Mouse (Mus musculus) gastrocnemius, postnatal 36 days (tissue): ENCODE measurements around the gene Gm37596. TPM values are rescaled to one million over a fixed set of nuclear protein-coding genes. Genes with fewer than 3 reads are reported as not detected.
"Not testable (repeated sequence)": the region's sequence is repeated elsewhere in the genome, so short reads cannot be mapped to it uniquely, and the experiment has no call there.

ENCODE experiments used
- DNase-seq, 2 experiments: peaks; one replicate each; pipeline ENCODE4 v3.0.0; 2022
- intact Hi-C: fragments of 180-260 bp; cut with DNase I; formaldehyde crosslinking; loops from one replicate; pipeline ENCODE4 v1.15.1; 2025
- long read RNA-seq, 2 experiments: library from polyadenylated mRNA; stranded (forward); transcript quantifications; one replicate each; pipeline ENCODE4 v2.0.0; 2021
- total RNA-seq, 2 experiments: library from RNA; stranded (reverse); gene quantifications; 2 replicates each; pipeline ENCODE4 v1.2.3; 2021

The Gm37596 gene
- total RNA-seq = not detected
- long read RNA-seq, experiment 1 = 0 reads
- long read RNA-seq, experiment 2 = 0 reads

DNA sequence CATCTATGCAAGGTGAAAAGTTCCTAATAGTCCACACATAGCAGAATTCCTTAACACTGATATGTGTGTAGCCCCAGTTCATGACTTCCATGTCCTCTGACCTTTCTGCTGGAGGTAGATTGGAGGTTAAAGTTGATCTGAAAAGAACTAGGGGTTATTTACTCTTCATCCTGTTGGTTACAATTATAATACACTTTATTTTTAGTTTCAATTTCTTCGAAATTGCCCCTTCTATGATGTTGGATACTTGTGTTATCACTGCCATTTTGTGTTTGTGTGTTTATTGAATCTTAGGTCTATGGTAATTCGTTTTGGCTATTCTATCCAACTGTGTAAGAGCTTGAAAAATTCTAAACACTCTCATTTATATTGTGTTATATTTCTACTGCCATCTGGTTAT, at the start of gene Gm37596:
Gm37596 (minus strand) TSS at position 101 of the 400 bp plus-strand sequence.
- intact Hi-C loops, DNase-seq: not testable (repeated sequence)

GRCm38 (mm10) chr3:93708969-93709637, 16.2 kb upstream of the Gm37596 start:
- DNase-seq, intact Hi-C loops: not testable (repeated sequence)

DNA sequence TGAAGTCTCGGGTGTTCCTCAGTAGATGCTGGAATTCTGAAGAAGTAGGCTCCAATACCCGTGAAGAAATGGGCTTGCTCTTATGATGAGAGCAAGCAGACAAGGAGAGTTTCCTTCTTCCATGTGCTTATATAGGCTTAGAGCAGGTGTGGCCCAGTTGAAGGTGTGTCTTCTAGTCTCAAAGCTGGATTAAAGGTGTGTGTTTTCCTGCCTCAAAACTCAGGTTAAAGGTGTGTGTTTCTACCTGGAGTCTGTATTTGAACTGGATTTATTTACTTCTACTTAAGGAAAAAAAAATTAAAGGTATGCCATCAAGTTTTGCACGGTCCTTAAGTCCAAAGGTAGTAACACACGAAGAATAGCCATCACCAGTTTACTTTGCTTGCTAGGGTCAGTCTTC, 16.7 kb downstream of the Gm37596 start, which contains the start of gene Tdpoz1:
Tdpoz1 (minus strand) TSS at position 101 of the 400 bp plus-strand sequence.
- intact Hi-C loops, DNase-seq: not testable (repeated sequence)

- intact Hi-C loops, DNase-seq: not testable (repeated sequence)
Observed at GRCm38 (mm10) chr3:93670805-93671503, 21.9 kb downstream of the Gm37596 start.

DNA sequence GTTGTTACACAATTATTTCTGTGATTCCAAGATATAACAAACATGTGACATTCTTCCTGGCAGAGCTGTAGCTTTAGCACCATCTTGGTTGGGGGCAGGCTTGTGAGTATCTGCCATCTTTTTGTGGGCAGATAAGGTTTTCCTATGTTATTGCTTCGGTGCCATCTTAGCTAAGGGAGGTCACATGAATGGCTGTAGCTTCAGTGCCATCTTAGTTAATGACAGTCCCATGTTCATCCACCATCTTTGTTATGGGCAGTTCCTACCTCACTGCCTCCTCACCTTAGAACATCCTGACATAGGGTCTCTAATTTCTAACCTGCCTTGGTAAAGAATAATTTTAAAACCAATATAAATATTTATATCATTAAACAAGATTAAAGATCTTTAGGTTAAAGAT, 38.6 kb downstream of the Gm37596 start:
- intact Hi-C loops = no loop called here

DNA sequence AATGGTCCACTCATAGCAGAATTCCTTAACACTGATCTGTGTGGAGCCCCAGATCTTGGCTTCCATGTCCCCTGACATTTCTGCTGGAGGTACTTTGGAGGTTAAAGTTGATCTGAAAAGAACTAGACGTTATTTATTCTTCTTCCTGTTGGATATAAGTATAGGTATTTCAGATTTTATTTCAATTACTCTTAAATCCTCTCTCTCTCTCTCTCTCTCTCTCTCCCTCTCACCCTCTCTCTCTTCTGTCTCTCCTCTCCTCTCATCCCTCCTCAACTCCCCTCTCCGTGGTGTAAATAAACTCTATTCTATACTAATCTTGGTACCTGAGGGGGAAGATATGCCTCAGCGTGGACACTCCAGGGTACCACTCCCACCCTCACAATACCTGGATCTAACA, 40.3 kb downstream of the Gm37596 start, which contains the start of gene Tdpoz2:
Tdpoz2 (minus strand) TSS at position 101 of the 400 bp plus-strand sequence.
- no peak for DNase-seq
- intact Hi-C loops = no loop called here

More for the DNA sequence above, 38.6 kb downstream of the Gm37596 start:
- no peak for DNase-seq

Other genes starting within 250 kb of the Gm37596 start
- not detected for gene Tchhl1, start 224.3 kb downstream of the Gm37596 start, total RNA-seq
- 10 to 100 TPM; 37.6 to 43.6 TPM for gene S100a11, start 172.6 kb downstream of the Gm37596 start, total RNA-seq
- gene S100a10, start 138.0 kb downstream of the Gm37596 start, total RNA-seq = 10 to 100 TPM; 38.8 to 50.5 TPM
- gene Tdpoz2, start 40.4 kb downstream of the Gm37596 start, total RNA-seq = not detected
- gene Tdpoz1, start 16.8 kb downstream of the Gm37596 start, total RNA-seq = not detected
- not detected for gene Gm5773, start 79.9 kb upstream of the Gm37596 start, total RNA-seq
- gene Tdpoz4, start 103.3 kb upstream of the Gm37596 start, total RNA-seq = not detected
- not detected for gene Tdpoz3, start 132.9 kb upstream of the Gm37596 start, total RNA-seq